Mouse (Mus musculus) spleen, postnatal 14 days (tissue): ENCODE data around the gene Edem3.
"Not testable (repeated sequence)": the region's sequence is repeated elsewhere in the genome, so short reads cannot be mapped to it uniquely, and the experiment has no call there.

Experiments
- DNase-seq, 2 experiments: peaks; one replicate each; pipeline ENCODE4 v3.0.0; 2021 to 2022; ENCODE audit warnings: low spot score in 2 of 2

The Edem3 gene

DNA sequence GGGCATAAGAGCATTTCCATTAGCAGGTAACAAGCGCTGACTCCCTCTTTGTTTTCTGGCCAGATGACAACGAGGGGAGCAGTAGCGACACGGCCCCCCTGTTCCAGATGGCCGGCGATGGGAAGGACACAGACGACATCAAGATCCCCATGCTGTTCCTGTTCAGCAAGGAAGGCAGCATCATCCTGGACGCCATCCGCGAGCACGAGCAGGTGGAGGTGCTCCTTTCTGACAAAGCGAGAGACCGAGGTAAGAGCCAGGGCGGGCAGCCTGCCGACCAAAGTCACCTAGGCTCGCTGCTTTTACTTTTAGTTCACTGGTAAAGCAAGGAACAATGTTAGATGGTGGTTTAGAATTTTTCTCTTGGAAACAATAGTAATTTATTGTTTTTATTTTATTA, 56.3 kb downstream of the Edem3 start:
- no peak for DNase-seq

- no peak for DNase-seq
Observed at GRCm38 (mm10) chr1:151812004-151812712, 57.0 kb downstream of the Edem3 start.

DNA sequence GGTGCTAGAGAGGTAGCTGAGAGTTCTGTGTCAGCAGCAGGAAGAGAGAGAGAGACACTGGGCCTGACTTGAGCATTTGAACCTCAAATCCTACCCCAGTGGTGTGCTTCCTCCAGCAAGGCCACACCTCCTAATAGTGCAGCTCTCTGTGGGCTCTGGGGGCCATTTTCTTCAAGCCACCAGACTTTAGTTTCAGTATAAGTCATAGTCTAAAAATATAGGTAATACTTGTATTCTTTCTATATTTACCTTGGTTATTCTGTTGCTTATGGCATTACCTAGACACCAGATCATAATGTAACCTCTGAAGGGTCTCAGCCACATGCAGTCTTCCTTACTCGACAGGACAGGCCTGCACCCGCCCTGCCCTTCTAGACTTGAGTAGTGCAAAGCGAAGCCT, 60.9 kb downstream of the Edem3 start:
- no peak for DNase-seq

DNA sequence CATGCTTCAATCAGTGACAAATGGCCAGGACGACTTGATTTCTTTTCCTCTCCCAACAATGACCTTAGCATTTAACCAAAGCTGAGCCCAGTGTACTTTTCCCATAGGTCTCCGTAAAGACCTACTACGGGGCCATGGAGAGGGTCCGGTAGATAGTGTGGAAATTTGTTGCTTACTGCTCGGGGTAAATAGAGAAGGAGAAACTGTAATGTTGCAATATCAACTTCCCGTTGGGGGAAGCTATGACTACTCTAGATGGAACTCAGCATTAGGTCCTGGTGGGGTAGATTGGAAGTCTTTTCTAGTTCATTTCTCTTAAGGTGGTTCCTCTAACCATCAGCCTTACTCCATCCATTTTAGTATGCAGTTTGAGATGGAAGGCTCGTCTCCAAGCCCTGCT, 64.0 kb downstream of the Edem3 start:
- no peak for DNase-seq

- DNase-seq, result peak in 1 of 2 experiments; percentile 48
Observed at GRCm38 (mm10) chr1:151820457-151820856, 65.3 kb downstream of the Edem3 start.

DNA sequence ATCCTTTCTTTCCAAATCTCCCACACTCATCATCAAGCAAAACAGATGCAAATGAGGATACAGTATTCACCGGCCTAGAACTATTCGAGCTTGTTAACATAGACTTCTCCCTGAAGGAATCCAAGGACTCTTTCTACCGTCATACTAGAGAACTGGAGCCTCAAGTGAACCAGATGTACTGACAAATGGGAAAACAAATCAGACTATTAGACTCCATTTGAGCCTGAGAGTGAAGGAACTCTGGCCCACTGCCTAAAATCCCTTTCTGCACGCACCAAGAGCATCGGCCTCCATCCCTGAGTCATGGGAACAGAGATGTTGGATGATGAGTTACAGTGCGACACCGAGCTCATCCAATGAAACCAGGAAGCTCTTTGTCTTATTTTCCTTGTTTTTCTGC, 69.9 kb downstream of the Edem3 start:
- DNase-seq, result no peak

- DNase-seq, result no peak
Observed at GRCm38 (mm10) chr1:151831791-151832190, 76.6 kb downstream of the Edem3 start.

GRCm38 (mm10) chr1:151835261-151835660, 80.1 kb downstream of the Edem3 start:
- DNase-seq, result no peak

DNA sequence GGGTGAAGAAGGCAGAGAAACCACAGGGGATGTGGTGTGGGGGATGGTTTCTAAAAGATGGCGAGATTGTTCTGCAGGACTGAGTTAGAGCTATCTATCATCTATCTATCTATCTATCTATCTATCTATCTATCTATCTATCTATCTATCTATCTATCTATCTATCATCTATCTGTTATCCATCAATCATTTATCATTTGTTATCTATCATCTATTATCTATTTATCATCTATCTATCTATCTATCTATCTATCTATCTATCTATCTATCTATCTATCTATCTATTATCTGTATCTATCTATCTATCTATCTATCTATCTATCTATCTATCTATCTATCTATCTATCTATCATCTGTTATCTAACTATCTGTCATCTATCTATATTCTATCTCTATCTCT, 85.2 kb downstream of the Edem3 start:
- not testable (repeated sequence) for DNase-seq

DNA sequence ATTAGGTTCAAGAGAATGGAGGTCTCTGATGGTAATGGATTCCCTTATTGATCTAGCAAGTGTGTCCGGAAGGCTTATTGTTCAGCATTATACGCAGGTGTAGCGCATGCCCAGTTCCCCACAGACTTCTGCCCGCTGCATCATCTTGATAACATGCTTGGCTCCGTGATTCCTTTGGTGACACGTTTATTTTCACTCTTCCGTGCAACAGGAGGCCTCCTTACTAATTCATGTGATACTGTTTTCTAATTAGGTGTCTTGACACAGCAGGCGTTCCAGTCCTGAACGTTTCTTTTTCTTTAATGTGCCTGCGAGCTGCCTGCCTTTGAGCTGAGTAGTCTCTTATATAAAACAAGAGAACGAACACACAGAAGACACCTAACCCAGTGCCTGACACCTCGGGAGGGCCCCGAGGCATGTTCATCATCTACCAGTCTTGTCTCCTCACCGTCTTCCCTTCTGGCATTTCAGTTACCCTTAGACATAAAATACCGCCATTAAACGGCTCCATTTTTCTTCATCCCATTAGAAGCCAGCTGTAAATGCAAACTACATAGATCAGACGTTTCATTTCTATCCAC, 90.2 kb downstream of the Edem3 start:
- DNase-seq, result no peak

GRCm38 (mm10) chr1:151845926-151846782, 91.0 kb downstream of the Edem3 start:
- DNase-seq, result no peak

DNA sequence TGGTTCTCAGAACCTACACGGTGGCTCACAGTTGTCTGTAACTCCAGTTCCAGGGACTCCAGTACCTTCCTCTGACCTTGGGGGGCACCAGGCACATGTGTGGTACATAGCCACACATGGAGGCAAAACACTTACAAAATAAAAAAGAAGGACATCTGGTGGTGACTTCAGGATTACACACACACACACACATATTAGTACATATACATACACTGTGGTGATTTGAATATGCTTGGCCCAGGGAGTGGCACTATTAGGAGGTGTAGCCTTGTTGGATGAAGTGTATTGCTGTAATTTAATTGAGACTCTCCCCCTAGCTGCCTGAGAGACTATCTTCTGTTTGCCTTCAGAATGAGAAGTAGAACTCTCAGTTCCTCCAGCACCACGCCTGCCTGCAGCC, 93.1 kb downstream of the Edem3 start:
- DNase-seq, result no peak

DNA sequence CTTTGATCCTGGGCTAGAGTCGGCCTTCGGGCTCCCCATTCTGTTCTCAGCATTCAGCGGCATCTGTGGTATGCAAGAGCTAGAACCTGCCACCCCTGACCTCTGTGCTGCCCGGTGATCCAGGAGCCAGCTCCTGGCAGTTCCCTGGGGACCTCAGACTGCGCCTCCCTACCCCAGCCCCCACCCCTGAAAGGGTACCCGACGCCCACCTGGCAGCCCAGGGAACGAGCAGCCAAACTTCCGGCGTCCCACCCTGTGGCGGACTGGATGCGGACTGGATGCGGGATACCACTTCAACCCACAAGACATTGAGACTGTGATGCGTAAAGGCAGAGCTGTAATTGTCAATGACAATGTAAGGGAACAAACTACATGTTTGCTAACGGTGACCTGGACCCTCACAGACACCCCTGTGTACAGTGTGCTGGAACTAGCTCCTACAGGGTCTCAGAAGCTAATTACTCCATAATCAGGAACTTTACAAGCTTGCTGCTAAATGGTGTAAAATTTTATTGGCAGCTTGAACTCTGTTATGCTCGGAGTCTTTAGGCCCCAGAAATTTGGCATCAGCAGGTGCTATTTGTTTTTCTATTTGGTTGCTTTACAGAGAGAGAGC, 94.9 kb downstream of the Edem3 start:
- DNase-seq, result no peak

DNA sequence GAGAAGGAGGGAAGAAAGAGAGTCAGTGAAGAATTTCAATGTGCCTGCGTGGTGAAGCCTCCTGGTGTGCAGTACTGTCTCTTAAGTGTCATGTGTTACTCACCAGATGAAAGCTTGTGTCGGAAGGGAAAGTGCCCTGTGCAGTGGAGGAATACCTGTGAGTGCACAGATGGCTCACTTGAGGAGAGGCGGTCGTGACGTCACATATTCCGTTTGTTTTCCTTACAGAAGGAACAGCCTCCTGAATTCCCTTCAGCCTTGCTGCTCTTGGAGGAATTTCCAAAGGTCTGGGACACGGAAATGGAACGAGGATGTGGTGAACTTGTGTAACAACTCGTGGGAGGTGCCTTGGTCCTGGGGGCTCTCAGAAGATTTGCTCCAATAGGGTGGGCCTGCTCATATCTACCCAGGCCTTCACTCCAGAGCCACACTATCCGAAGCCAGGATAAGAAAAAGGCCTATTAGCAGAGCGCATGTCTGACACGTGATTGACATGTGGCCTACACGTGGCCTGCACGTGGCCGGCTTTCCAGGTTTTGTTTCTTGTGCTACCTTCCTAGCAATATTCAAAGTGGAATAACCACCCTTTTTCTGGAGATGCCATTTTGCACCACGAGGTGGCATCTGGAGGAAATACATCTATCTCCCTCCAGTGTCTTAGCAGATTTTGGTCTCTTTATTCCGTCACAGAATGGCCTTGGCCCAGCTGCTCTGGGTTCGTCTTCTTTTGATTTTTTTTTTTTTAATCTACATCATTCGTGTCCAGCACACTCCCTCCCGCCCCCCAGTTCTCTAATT, 96.1 kb downstream of the Edem3 start:
- no peak for DNase-seq

DNA sequence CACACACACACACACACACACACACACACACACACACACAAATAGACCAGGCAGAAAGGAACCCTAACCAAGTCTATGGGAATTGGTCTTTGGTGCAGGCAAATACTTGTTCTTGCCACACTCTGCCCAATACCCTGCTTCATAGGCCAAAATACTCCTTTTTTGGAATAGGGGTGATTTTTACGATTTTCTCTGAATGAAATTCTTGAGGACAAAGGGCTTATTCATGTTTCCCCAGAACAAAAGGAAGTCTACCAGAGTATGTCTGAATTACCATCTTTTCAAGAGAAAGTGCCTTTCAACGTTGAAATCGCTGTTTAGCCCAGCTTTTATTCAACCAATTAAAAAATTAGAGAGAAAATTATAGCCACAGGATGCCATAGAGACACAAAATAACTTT, 96.8 kb downstream of the Edem3 start:
- no peak for DNase-seq

DNA sequence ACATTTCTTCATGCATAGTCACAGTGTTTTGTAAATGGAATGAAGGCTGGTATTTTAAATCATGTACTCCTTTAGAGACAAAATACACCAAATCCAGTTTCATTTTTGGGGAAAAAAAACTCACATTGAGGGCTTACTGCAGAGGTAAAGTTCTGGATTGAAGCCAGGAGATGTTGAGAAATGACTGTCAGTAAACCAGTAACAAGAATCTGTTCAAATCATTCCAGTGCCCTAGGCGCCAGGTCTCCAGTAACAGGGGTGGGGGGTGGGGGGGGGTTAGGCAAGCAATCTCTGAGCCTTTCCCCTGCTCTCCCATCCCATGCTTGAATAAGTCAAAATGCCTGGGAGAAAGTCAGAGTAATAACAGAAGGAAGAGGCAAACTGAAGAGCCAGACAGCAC, 100.4 kb downstream of the Edem3 start:
- no peak for DNase-seq

- no peak for DNase-seq
Observed at GRCm38 (mm10) chr1:151858474-151858873, 103.3 kb downstream of the Edem3 start.

DNA sequence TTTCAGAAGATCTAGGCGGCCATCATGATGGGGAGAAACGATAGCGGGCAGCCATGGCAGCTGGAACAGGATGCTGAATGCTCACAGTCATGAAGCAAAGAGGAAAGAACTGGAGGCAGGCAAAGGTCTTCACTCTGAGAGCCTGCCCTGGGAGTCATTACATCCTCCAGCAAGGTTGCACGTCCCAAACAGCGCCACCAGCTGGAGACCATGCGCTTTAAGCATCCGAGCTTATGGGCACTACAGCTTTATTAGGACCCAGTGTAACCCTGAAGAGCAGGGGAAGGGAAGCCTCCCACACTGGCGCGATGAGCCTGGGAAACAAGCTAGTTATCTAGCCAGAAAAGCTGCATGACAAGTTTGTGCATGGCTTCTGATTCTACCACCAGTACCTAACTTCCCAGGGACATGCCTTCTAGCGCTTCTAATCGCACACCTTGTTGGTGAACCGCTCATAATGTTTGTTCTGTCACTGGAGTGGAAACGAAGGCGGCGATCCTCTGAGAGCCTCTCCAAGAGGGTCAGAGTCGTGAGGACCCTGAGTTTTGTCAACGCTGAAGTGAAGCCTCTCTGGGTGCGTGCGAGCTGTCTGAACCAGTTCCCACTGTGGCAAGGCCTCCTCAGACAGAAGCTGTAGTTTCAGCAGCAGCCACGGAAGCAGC, 106.3 kb downstream of the Edem3 start:
- no peak for DNase-seq

- DNase-seq, result no peak
Observed at GRCm38 (mm10) chr1:151862109-151862508, 106.9 kb downstream of the Edem3 start.

GRCm38 (mm10) chr1:151863135-151863796, 108.1 kb downstream of the Edem3 start:
- no peak for DNase-seq

- DNase-seq, result no peak
Observed at GRCm38 (mm10) chr1:151863797-151864147, 108.6 kb downstream of the Edem3 start.
